Mouse (Mus musculus) embryo, embryonic 11.5 days (tissue): ENCODE measurements around the gene Galnt9.

Experiments
- DNase-seq: peaks from one replicate; pipeline ENCODE4 v3.0.0-alpha.2; 2012; ENCODE audit warnings: low read depth, low spot score

Gene Galnt9

GRCm38 (mm10) chr5:110543951-110544690 lies at the start of gene Galnt9:
Gene Galnt9 (plus strand): TSS chr5:110544355.
- DNase-seq = peak; percentile 59

GRCm38 (mm10) chr5:110494396-110494795 lies 49.8 kb upstream of the Galnt9 start:
- no peak for DNase-seq

- no peak for DNase-seq
Observed at GRCm38 (mm10) chr5:110495051-110495450, 49.1 kb upstream of the Galnt9 start.

GRCm38 (mm10) chr5:110497556-110497955 lies 46.6 kb upstream of the Galnt9 start:
- no peak for DNase-seq

GRCm38 (mm10) chr5:110498071-110498470 lies 46.1 kb upstream of the Galnt9 start:
- no peak for DNase-seq

GRCm38 (mm10) chr5:110500233-110500632 lies 43.9 kb upstream of the Galnt9 start:
- no peak for DNase-seq

GRCm38 (mm10) chr5:110503361-110503760 lies 40.8 kb upstream of the Galnt9 start:
- no peak for DNase-seq

GRCm38 (mm10) chr5:110505611-110506294 lies 38.4 kb upstream of the Galnt9 start:
- DNase-seq = no peak

- DNase-seq = no peak
Observed at GRCm38 (mm10) chr5:110506295-110506616, 37.9 kb upstream of the Galnt9 start.

- no peak for DNase-seq
Observed at GRCm38 (mm10) chr5:110506856-110507255, 37.3 kb upstream of the Galnt9 start.

- DNase-seq = no peak
Observed at GRCm38 (mm10) chr5:110507943-110508342, 36.2 kb upstream of the Galnt9 start.

- no peak for DNase-seq
Observed at GRCm38 (mm10) chr5:110510357-110510756, 33.8 kb upstream of the Galnt9 start.

GRCm38 (mm10) chr5:110513791-110514190 lies 30.4 kb upstream of the Galnt9 start:
- no peak for DNase-seq

- no peak for DNase-seq
Observed at GRCm38 (mm10) chr5:110514694-110515093, 29.5 kb upstream of the Galnt9 start.

GRCm38 (mm10) chr5:110516390-110516789 lies 27.8 kb upstream of the Galnt9 start:
- DNase-seq = no peak

GRCm38 (mm10) chr5:110518086-110518783 lies 25.9 kb upstream of the Galnt9 start:
- DNase-seq = no peak

GRCm38 (mm10) chr5:110520974-110521373 lies 23.2 kb upstream of the Galnt9 start:
- DNase-seq = no peak

- DNase-seq = no peak
Observed at GRCm38 (mm10) chr5:110521822-110522221, 22.3 kb upstream of the Galnt9 start.

- no peak for DNase-seq
Observed at GRCm38 (mm10) chr5:110523296-110523695, 20.9 kb upstream of the Galnt9 start.

GRCm38 (mm10) chr5:110525701-110526100 lies 18.5 kb upstream of the Galnt9 start:
- no peak for DNase-seq

GRCm38 (mm10) chr5:110526556-110526955 lies 17.6 kb upstream of the Galnt9 start:
- DNase-seq = no peak

- no peak for DNase-seq
Observed at GRCm38 (mm10) chr5:110531091-110531490, 13.1 kb upstream of the Galnt9 start.

GRCm38 (mm10) chr5:110534402-110534801 lies 9.8 kb upstream of the Galnt9 start:
- no peak for DNase-seq
